Mouse (Mus musculus) bone marrow macrophage, adult 2 months (primary cell): Measurements from ENCODE around the gene Epb41l1. TPM values are rescaled to one million over a fixed set of nuclear protein-coding genes. Genes with fewer than 3 reads are reported as not detected.

Experiments
- H3K27ac ChIP-seq: 2 replicates; pipeline ENCODE4 v1.5.1; 2012; ENCODE audit warnings: low read depth, low read length; ENCODE audit not compliant: insufficient read depth
- H3K4me1 ChIP-seq: 2 replicates; pipeline ENCODE4 v1.6.1; 2012; ENCODE audit warnings: low read length; ENCODE audit not compliant: control insufficient read depth, insufficient read depth
- H3K4me3 ChIP-seq: 2 replicates; pipeline ENCODE4 v1.5.1; 2012; ENCODE audit warnings: mild to moderate bottlenecking, low read length, moderate library complexity; ENCODE audit not compliant: insufficient read depth
- CTCF ChIP-seq: IDR thresholded peaks from 2 replicates; pipeline ENCODE4 v1.5.1; 2012; ENCODE audit warnings: low read depth, mild to moderate bottlenecking, low read length, moderate library complexity
- POLR2A ChIP-seq: IDR thresholded peaks from 2 replicates; pipeline ENCODE4 v1.6.1; 2012; ENCODE audit warnings: mild to moderate bottlenecking, low read depth, low read length, borderline replicate concordance
- polyA plus RNA-seq: library from polyadenylated mRNA; stranded (reverse); fragments of >200 nt; gene quantifications from 2 replicates; pipeline ENCODE4 v1.2.4, GENCODE M21; 2012; ENCODE audit not compliant: missing spikeins, insufficient read depth, insufficient read length

Gene Epb41l1
- polyA plus RNA-seq, 1 experiment = 42.8 TPM

DNA sequence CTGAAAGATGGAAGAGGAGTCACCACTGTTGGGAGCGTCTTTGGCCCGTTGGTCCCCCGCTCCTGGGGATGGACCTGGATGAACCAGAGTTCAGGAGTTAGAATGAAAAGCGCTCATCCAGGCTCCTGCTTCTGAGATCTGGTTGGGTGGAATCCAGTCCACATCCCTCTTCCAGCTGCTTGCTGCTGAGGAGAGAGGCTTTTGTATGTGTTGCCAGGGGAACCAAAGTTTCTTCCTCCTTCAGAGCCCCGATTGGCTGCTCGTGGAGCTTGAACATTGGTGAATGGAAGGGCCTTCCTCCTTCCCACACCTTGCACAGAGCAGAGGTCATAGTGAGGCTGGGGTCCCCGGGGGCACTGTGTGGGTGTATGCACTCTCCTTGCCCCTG lies 31.4 kb downstream of the Epb41l1 start:
- H3K4me3 ChIP-seq = no peak overlapping the region
- peaks cover 11% of the 10 kb centered on the region for H3K4me1 ChIP-seq
- TF ChIP-seq POLR2A (no peak), CTCF (no peak)
- H3K27ac ChIP-seq = no peak overlapping the region

DNA sequence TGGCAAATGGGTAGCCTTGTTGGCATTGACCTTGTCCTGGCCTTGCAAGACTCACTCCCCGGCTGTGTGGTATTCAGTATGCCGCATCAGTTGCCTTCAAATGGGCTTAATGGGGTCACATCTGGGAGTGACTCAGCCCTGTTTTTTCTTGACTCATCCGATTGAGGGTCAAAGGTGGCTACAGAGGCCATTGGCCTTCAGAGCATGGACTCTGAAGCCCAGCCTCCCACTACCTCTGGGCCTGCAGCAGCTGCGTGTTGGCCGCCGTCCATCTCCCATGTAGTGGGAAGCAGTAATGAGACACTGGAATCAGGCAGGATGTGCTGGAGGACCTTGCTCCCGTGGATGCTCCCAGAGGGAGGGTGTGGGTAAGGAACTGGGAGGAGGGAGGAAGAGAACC lies 33.1 kb downstream of the Epb41l1 start:
- TF ChIP-seq POLR2A (no peak), CTCF (no peak)
- Histone ChIP-seq H3K27ac (no peak overlapping the region), H3K4me3 (no peak overlapping the region), H3K4me1 (peaks cover 11% of the 10 kb centered on the region)

DNA sequence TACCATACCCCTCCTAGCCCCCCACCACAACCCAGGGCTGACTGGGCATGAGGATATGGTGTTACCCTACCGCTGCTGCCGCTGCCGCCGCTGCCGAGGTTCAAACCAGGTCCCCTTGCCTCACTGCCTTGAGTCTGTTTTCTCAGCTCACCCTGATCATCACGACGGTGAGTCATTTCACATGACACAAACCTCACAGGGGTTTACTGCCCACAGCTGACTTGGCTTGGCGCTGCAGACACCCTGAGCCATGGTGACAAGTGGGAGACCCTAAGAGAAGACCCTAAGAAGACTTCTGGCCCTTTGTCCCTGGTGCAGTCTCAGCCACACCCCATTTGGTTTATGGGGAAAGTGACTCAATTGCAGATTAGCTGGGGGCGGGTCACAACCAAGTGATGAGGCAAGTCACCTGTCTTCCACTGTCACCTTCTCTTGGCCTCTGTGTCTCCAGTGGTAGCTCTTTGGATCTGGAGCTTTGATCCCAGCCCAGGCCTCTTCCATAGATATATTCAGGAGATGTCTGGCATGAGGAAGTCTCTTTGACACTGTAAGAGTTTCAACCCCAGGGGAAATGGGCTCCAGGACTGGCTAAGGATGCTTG lies 34.9 kb downstream of the Epb41l1 start:
- no peak overlapping the region for H3K4me3 ChIP-seq
- H3K4me1 ChIP-seq = peaks cover 11% of the 10 kb centered on the region
- TF ChIP-seq CTCF (no peak), POLR2A (no peak)
- no peak overlapping the region for H3K27ac ChIP-seq

DNA sequence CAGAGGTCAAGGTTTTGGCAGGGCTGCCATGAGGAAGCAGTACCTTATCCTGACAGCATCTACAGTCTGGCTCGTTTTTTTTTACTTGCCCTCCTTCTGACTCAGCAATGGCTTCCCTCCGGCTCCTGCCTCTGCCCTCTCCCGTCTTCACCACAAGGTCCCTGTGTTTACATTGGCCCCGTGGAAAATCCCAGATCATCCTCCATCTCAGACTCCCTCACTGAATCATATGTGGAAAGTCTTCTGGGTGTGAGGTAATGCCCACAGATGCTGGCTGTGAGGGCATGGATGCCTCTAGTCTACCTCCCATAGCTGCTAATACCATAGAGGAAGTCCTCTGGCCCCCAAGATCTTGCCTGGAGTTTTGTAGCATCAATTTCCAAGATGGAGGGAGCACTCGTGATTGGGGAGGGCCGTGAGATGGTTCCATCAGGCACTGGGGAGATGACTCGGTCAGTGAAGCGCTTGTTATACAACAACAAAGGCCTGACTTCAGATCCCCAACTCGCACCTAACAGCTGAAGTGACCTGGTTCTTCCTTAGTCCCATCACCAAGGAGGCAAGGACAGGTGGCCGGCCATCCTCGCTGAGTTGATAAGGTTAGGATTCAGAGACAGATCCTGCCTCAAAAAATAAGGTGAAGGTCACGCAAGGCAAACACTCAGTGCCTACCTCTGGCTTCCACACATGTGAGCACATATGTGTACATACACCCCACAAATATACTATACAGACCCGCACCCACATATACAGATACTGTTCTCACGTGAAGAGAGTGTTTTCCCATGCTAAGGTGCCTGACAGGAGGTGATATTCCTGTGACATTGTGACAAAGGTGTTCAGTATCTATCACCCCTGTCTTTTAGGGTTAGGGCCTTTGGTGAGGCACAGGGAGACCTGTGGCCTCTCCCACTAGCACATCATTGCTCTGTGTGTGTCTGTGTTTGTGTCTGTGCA lies 36.0 kb downstream of the Epb41l1 start:
- Histone ChIP-seq H3K4me1 (peaks cover 11% of the 10 kb centered on the region), H3K4me3 (no peak overlapping the region), H3K27ac (no peak overlapping the region)
- TF ChIP-seq POLR2A (no peak), CTCF (no peak)

DNA sequence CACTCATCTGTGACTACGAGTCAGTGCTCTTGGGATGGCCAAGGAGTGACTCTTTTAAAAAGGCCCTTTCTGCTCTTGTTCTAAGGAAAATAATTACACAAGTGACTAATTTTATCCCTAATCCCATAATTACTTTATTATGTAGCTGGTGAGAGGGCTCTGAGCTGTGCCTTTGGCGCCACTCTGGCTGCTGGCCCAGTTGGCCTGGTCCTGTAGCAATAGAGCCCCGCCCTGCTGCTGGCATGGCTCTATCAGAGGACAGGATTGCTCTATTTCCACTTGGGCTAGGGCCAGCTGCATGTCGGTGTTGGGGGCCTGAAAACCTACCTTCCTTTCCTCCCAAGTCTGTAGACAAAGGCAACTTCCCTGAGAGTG lies 36.6 kb downstream of the Epb41l1 start:
- no peak overlapping the region for H3K4me3 ChIP-seq
- H3K27ac ChIP-seq = no peak overlapping the region
- H3K4me1 ChIP-seq = peaks cover 11% of the 10 kb centered on the region
- no peak for TF ChIP-seq CTCF
- TF ChIP-seq POLR2A = no peak

DNA sequence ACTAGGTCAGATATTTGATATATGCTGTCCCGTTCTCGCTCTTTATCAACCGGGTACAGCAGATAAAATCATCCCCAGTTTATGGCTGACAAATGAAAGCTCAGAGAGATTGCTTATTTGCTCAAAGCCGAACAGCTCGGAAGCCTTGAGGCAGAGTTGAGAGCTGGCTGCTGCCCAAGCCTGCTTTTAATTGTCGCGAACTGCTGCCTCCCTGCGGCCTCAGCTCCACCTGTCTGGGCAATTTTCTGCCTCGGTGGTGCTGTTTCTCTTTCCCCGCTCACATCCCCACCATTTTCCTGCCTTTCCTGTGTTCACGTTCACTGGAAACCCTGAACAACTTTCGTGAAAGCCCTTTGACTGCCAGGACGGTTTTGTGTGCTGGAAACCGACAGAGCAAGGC lies 39.8 kb downstream of the Epb41l1 start:
- Histone ChIP-seq H3K4me3 (no peak overlapping the region), H3K27ac (no peak overlapping the region), H3K4me1 (peaks cover 5% of the 10 kb centered on the region)
- TF ChIP-seq CTCF = no peak
- TF ChIP-seq POLR2A = no peak

DNA sequence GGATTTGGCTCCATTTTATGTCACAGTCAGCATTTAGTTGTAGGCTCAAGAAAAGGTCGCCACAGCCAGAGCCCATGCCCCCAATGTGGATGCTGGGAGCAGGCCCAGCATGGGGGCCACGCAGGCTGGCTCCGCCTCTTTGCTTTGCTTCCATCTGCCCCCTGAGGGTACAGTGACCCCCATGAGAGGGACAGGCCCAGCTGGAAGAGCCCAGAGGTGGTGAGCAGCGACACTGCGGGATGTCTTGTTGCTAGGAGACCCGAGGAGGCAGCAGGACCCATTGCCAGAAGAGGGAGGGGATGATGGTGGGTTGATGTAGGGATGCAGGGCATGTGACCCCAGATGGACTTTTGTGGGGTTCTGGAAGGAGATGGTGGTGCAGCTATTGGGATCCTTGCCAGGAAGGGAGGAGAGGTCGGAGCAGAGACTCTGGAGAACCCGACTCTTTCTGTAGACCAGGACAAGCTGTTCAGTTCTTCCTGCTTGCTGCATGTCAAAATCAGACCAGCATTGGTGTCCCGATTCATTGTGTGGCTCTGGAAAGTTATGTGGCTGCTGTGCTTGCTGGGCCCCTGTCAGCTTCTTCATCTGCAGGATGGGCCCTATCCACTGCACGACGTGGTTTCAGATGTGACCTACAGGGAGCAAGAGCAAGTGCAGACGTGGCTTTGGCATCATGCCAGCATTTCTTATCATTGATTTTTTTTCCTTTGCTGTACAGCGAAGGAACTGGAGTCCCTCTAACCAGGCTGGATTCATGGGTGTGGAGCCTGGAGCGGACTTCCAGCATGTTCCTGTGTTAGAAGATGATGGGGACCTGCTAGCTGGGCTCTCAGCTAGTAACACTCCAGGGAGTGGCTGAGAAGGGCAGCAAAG lies 41.7 kb downstream of the Epb41l1 start:
- Histone ChIP-seq H3K27ac (no peak overlapping the region), H3K4me3 (no peak overlapping the region), H3K4me1 (0 out of 2 replicates have a peak, but pooled peaks cover 2% of the 10 kb centered on the region)
- TF ChIP-seq CTCF (no peak), POLR2A (no peak)

DNA sequence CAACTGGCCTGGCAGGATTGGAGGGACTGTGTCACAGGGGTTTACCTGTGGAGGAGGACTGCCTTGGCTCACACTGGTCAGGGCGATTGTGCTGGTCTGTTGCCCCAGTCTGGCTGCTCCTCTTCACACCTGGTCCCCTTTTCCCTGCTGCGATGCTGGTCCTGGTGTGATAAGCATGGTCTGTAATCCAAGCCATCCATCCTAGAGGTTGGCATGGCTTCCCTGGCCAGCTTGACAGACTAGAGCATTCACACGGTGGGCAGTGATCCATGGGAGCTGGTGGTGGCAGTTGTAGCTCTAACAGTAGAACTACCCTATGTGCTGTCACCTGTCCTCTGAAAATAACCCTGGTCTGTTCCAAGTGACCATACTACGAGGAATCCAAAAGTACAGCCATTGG lies 43.7 kb downstream of the Epb41l1 start:
- TF ChIP-seq CTCF (no peak), POLR2A (no peak)
- Histone ChIP-seq H3K27ac (no peak overlapping the region), H3K4me1 (0 out of 2 replicates have a peak, but pooled peaks cover 2% of the 10 kb centered on the region), H3K4me3 (no peak overlapping the region)

DNA sequence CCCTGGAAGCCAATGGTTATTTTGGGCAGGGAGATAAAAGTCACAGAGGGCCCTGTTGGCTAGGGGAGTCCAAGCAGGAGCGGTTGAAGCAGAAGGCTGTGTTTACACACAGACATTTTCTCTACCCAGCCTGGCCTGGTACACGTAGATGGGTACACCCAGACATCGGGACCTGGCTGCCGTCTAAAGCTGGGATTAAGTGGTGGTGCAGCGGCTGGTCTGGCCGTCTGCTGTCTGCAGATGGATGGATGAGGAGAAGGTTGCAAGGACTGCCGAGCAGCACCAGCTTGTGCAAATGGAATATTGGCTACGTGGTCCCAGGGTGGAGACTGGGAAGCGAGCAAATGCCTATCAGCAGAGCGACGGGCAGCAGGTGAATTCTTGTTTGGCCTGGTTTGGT lies 46.8 kb downstream of the Epb41l1 start:
- Histone ChIP-seq H3K4me3 (no peak overlapping the region), H3K27ac (no peak overlapping the region), H3K4me1 (0 out of 2 replicates have a peak, but pooled peaks cover 2% of the 10 kb centered on the region)
- TF ChIP-seq POLR2A = no peak
- no peak for TF ChIP-seq CTCF
